Mouse (Mus musculus) limb, embryonic 14.5 days (tissue): ENCODE results near the gene Mef2a. TPM values are rescaled to one million over a fixed set of nuclear protein-coding genes. Genes with fewer than 3 reads are reported as not detected.
"Not testable (repeated sequence)": the region's sequence is repeated elsewhere in the genome, so short reads cannot be mapped to it uniquely, and the experiment has no call there.

Source experiments
- ATAC-seq: fragments of 200-750 bp; cut with Nextera tagmentation; 2 replicates; pipeline ENCODE4 v1.8.0; 2017; ENCODE audit warnings: low read depth, moderate number of reproducible peaks, moderate TSS enrichment; ENCODE audit not compliant: low FRiP score
- DNase-seq: peaks from one replicate; pipeline ENCODE4 v3.0.0-alpha.2; 2015; ENCODE audit warnings: low spot score
- H3K27ac ChIP-seq: fragments of 300-500 bp; sonication (generic); replicated peaks from 2 replicates; pipeline ENCODE4 v1.5.1; 2014; ENCODE audit warnings: low read depth, mild to moderate bottlenecking, low read length, moderate library complexity, mixed read lengths
- H3K27me3 ChIP-seq: fragments of 300-500 bp; sonication (generic); 2 replicates; pipeline ENCODE4 v1.6.1; 2014; ENCODE audit warnings: low read length, mixed read lengths; ENCODE audit not compliant: control insufficient read depth, insufficient read depth
- H3K36me3 ChIP-seq: fragments of 300-500 bp; sonication (generic); 2 replicates; pipeline ENCODE4 v1.6.1; 2014; ENCODE audit warnings: mild to moderate bottlenecking, low read length, moderate library complexity, mixed read lengths; ENCODE audit not compliant: control insufficient read depth, insufficient read depth
- H3K4me1 ChIP-seq: fragments of 300-500 bp; sonication (generic); 2 replicates; pipeline ENCODE4 v1.6.1; 2014; ENCODE audit warnings: antibody characterized with exemption, low read length, mixed read lengths; ENCODE audit not compliant: control insufficient read depth, insufficient read depth
- H3K4me2 ChIP-seq: fragments of 300-500 bp; sonication (generic); replicated peaks from 2 replicates; pipeline ENCODE4 v1.6.1; 2014; ENCODE audit warnings: low read depth, mild to moderate bottlenecking, low read length, moderate library complexity; ENCODE audit not compliant: severe bottlenecking
- H3K4me3 ChIP-seq: fragments of 300-500 bp; sonication (generic); replicated peaks from 2 replicates; pipeline ENCODE4 v1.5.1; 2014; ENCODE audit warnings: low read length
- H3K9ac ChIP-seq: fragments of 300-500 bp; sonication (generic); 2 replicates; pipeline ENCODE4 v1.6.1; 2014; ENCODE audit warnings: mild to moderate bottlenecking, low read depth, low read length, moderate library complexity; ENCODE audit not compliant: severe bottlenecking
- H3K9me3 ChIP-seq: fragments of 300-500 bp; sonication (generic); 2 replicates; pipeline ENCODE4 v1.6.1; 2016; ENCODE audit warnings: low read length; ENCODE audit not compliant: control insufficient read depth
- POLR2A ChIP-seq: fragments of 200-500 bp; IDR thresholded peaks from 2 replicates; pipeline ENCODE4 v1.8.0; 2012; ENCODE audit warnings: inconsistent platforms, mild to moderate bottlenecking, moderate library complexity, borderline replicate concordance; ENCODE audit not compliant: insufficient read depth, insufficient read length; ENCODE audit errors: extremely low read depth
- WGBS: fragments of 180-500 bp; shearing (Covaris S2); extraction: QIAGEN DNeasy Blood & Tissue Kit; methylation state at CpG from one replicate; pipeline ENCODE4 v1.1.7; 2014; 5-methylcytosine and 5-hydroxymethylcytosine counted together
- polyA plus RNA-seq, 2 experiments: library from polyadenylated mRNA; depleted of rRNA in 1 of 2; stranded (reverse) in 1 of 2; unstranded in 1 of 2; fragments of >200 nt; fragmentation: Nextera tagmentation in 1 of 2; extraction: Ambion mirVana in 1 of 2; gene quantifications; 2 replicates each; pipeline versions ENCODE4 v1.2.1 to v1.2.3; 2012 to 2014

Mef2a gene
- polyA plus RNA-seq, 2 experiments: 41.5 to 52.0 TPM

DNA sequence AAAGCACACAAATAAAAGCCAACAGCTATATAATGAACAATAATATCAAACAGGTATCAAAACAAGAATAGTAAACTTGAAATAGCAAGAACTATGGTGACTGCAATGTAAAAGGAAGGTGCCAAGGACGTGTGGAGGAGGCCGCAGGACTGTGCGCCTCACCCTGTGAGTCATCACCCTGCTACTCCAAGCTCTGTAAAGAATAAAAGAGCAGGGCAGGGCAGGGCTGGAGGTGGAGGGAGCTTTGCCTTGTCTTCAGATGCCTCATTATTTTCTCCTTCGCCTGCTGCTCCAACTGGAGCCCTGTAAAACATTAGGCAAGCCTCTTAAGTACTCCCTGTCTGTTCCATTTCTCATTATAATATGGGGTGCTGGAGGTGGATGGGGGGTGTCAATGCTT lies 85.2 kb downstream of the Mef2a start:
- no peak for ATAC-seq
- DNase-seq: no peak
- H3K4me2 ChIP-seq: no peak overlapping the region
- no peaks in the 10 kb centered on the region for H3K36me3 ChIP-seq
- H3K4me1 ChIP-seq: no peaks in the 10 kb centered on the region
- no peak overlapping the region for H3K4me3 ChIP-seq
- H3K9ac ChIP-seq: no peak overlapping the region
- no peak for TF ChIP-seq POLR2A
- H3K27ac ChIP-seq: no peak overlapping the region
- WGBS: 76% methylated on average over 4 of the region's 4 CpGs
- no peaks in the 10 kb centered on the region for H3K27me3 ChIP-seq
- no peaks in the 10 kb centered on the region for H3K9me3 ChIP-seq

DNA sequence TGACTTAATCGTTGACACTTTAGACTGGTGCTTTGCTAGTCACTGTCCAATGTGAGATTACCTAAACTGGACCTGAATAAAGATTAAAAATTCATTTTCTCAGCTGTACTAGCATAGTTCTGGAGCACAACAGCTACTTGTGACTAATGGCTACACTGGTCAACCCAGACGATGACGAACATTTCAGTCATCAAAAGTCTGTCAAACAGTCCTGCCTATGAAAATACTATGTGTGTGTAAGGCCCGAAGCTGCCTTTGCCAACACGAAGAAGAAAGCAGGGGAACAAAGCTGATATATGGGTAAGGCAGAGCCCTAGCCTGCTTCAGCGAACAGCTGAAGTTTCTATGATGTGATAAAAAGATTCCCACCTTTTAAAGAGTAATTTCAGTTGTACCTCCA lies 89.1 kb downstream of the Mef2a start:
- H3K4me3 ChIP-seq: no peak overlapping the region
- peaks cover 5% of the 10 kb centered on the region for H3K36me3 ChIP-seq
- no peak for TF ChIP-seq POLR2A
- no peaks in the 10 kb centered on the region for H3K9me3 ChIP-seq
- H3K9ac ChIP-seq: no peak overlapping the region
- H3K27me3 ChIP-seq: no peaks in the 10 kb centered on the region
- no peak overlapping the region for H3K27ac ChIP-seq
- DNase-seq: no peak
- 92% methylated on average over 6 of the region's 6 CpGs for WGBS
- no peak overlapping the region for H3K4me2 ChIP-seq
- ATAC-seq: no peak
- no peaks in the 10 kb centered on the region for H3K4me1 ChIP-seq

DNA sequence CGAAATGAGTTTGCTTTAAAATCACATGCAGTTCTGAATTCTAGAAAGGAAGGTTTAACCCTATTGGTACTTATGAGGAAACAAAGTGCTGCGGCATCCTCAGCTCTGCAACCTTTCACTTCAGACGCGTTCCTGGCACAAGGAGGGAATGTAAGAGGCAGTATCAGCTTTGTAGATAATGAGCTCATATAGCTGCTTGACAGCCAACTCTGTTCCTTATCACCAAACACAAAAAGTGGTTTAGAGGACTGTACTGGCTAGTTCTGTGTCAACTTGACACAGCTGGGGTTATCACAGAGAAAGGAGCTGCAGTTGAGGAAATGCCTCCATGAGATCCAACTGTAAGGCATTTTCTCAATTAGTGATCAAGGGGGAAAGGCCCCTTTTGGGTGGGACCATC lies 102.2 kb downstream of the Mef2a start:
- H3K27me3 ChIP-seq, ATAC-seq, H3K4me1 ChIP-seq, DNase-seq, H3K4me3 ChIP-seq, H3K9ac ChIP-seq, H3K4me2 ChIP-seq, H3K9me3 ChIP-seq, H3K27ac ChIP-seq: not testable (repeated sequence)
- 84% methylated on average over 4 of the region's 4 CpGs for WGBS
- H3K36me3 ChIP-seq: peaks cover 17% of the 10 kb centered on the region

DNA sequence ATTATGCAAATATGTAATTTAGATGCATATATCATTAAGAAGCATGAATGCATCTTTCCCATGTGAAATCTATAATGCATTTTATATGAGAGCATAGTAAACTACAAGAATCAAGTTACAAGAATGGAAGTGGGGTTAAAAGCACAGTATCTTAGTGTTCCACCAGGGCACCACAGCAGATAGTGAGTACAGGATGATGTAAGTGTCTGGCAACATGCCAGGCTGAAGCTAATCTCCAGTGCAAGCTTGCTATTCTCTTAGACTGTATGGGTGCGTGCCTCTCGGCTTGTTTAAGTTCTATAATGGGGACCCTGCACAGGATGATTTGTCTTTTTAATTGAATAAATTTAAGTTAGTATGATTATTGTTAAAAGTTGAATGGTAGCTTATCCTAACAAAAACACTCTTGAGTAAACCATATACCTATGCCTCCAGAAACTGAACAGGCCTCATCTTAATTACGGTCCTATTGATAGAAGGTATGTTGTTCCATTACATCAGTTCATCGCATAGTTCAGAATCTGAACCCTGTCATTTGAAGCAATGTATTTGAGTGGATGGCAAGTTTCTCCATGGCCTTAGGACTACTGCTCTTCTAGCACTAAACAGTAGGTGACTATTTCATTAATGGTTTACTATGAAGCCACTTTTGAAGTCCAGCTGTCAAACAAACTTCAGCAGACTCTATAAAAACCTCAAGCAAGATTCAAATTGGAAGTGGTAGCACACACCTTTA lies 112.7 kb downstream of the Mef2a start:
- ATAC-seq (no peak), DNase-seq (peak; percentile 79)
- no peak overlapping the region for H3K9ac ChIP-seq
- no peaks in the 10 kb centered on the region for H3K27me3 ChIP-seq
- no peak overlapping the region for H3K4me3 ChIP-seq
- 74% methylated on average over 4 of the region's 4 CpGs for WGBS
- peaks cover 28% of the 10 kb centered on the region for H3K36me3 ChIP-seq
- H3K27ac ChIP-seq: no peak overlapping the region
- no peaks in the 10 kb centered on the region for H3K9me3 ChIP-seq
- H3K4me2 ChIP-seq: no peak overlapping the region
- H3K4me1 ChIP-seq: no peaks in the 10 kb centered on the region
- TF ChIP-seq POLR2A: no peak

DNA sequence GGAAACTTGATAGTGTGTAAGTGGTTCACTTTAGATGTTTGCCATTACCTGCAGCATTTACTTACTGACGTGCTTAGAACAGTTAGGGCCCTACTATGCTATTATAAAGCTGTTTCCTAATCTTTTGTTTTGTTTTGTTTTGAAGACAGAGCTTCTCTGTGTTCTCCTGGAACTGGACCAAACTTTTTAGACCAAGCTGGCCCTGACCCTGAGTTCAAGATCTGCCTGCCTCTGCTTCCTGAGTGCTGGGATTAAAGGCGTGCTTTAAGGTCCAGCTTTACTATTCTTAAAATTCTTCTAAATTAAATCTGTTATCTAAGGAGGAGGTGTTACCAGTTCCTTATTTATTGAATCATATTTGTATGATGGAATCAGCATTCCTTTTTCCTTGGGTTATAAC lies 126.6 kb downstream of the Mef2a start:
- H3K36me3 ChIP-seq: peaks cover 21% of the 10 kb centered on the region
- no peaks in the 10 kb centered on the region for H3K4me1 ChIP-seq
- no peak for ATAC-seq
- DNase-seq: no peak
- H3K4me3 ChIP-seq: no peak overlapping the region
- no peak for TF ChIP-seq POLR2A
- WGBS: 60% methylated on average over 2 of the region's 2 CpGs
- H3K27me3 ChIP-seq: no peaks in the 10 kb centered on the region
- H3K27ac ChIP-seq: no peak overlapping the region
- H3K9ac ChIP-seq: no peak overlapping the region
- H3K4me2 ChIP-seq: no peak overlapping the region
- no peaks in the 10 kb centered on the region for H3K9me3 ChIP-seq

DNA sequence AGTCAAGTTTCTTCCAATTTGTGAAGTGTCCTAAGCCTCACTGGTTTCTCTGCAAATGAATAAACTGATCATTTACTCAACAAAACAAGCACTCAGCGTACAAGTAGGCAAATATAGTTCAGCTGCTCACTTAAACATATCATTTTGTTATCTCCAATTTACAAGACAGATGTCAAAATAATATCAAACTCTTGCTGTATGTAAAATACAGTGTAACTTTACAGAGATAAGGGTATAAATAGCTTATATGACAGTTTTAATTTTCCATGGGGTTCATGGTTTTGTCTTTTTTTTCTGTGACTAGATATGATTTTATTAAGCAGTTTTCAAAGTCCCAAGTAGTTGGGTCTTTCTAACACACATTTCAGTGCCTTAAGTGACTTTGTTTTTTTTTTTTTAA lies 127.4 kb downstream of the Mef2a start:
- Histone ChIP-seq H3K9ac (no peak overlapping the region), H3K27ac (no peak overlapping the region), H3K4me3 (no peak overlapping the region), H3K9me3 (no peaks in the 10 kb centered on the region), H3K36me3 (peaks cover 21% of the 10 kb centered on the region), H3K4me2 (no peak overlapping the region), H3K27me3 (no peaks in the 10 kb centered on the region), H3K4me1 (no peaks in the 10 kb centered on the region)
- ATAC-seq (no peak), DNase-seq (no peak)
- WGBS: 90% methylated on average over 1 of the region's 1 CpGs
- no peak for TF ChIP-seq POLR2A
